Mouse (Mus musculus): ENCODE measurements around the gene Inka1.

Gene Inka1

DNA sequence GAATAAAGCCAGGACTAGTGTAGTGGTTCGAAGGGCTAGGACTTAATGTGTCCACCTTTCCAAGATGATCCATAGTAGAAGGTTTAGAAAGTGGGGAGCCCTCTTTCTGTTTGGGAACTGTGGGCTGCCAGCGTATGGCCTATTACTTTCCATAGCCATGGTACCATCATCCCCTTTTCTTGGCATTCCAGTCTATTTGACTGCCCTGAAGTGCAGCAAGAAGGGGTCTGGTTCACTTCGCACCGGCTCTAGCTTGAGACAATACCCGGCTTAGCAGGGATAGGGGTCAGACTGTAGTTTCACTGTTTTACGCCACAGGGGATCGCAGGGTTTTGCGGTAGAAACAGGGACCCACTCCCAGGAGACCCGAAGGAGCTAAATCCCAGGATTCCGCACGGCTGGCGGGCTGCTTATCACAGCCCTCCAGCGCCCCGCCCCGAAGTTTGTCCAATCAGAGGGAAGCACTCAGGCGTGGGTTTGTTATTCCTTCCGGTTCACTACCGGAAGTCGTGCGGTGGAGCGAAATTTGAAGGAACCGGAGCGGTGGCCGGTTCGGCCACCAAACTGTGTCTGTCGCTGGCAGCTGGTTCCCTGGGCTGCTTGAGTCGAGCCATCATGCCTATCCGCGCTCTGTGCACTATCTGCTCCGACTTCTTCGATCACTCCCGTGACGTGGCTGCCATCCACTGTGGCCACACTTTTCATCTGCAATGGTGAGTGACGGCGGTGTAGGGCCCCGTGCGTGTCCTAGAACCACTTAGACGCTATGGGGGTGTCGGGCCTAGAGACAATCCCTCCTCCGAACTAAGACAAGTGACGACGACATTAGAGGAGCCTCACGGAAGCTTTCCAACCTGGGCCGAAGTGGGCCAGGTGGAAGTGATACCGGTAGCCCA lies 35.0 kb downstream of the Inka1 start:
- peak; percentile 88 to 91 for DNase-seq

DNA sequence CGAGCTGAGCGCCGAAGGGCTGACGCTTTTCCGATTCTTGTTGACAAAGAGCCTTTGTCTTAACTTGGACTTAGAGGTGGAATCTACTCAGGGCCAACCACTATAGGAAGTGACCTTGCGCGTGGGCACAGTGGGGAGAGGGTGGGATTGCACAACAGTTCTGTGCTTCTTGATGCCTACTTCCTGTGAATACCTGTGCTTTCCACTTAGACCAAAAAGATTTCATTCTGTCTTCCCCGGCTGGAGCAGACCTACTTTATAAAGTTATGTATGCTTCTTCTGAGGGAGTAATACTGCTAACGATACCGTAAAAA lies 35.8 kb downstream of the Inka1 start, which contains the start of gene Traip:
Traip (plus strand) TSS at position 215 of the 314 bp plus-strand sequence.
- no peak for DNase-seq

GRCm38 (mm10) chr9:107949184-107949921 lies 36.3 kb downstream of the Inka1 start:
- DNase-seq, result no peak

- peak; percentile 31 to 51 for DNase-seq
Measured at GRCm38 (mm10) chr9:107947241-107948194, 38.2 kb downstream of the Inka1 start.

DNA sequence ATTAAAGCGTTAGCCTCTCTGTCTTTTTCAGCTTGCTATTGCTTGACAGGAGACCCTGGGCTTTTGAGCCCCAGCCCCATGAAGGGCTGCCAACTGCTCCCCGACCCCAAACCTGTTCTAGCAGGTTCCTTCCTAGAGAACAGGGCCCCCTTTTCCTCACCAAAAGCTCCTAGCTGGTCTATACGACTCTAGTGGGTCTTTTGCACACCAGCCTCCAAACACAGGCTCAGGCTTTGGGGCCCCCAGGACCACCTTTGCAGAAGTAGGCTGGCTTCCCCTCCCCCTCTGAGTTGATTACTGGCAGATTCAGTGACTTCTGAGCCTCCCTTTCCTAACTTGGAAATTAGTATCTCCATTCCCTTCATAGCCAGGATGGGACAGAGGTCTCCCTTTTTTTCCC lies 48.8 kb downstream of the Inka1 start:
- DNase-seq, result no peak

DNA sequence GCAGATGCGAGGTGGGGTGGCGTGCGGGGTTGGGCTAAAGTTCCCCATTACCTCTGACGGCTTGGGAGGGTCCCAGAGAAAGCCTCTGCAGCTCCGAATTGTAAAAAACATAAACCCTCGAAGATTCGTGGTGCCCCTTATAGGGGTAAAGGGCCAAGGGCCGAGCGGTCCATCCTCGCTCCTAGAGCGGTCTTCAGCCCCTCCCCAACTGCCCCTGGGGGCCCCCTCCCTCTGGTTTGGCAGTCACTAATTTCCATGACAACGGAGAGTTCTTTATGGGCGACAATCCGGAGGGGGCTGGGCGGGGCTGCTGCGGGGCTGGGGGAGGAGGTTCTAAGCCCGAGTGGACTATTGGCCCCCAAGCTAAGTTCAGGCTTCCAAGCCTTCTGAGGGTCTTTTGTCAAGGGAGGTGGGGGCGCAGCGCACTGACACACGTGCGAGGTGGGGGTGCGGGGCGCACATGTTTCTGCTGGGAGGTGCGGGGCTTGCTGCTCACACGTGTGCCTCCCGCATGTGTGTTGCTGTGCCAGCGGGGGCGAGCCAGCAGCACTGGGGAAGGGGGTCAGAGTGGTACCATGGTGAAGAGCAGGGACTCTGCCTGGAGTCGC lies 49.4 kb downstream of the Inka1 start:
- no peak for DNase-seq

- DNase-seq, result peak in 1 of 2 experiments; percentile 34
Measured at GRCm38 (mm10) chr9:107935790-107936214, 49.9 kb downstream of the Inka1 start.

DNA sequence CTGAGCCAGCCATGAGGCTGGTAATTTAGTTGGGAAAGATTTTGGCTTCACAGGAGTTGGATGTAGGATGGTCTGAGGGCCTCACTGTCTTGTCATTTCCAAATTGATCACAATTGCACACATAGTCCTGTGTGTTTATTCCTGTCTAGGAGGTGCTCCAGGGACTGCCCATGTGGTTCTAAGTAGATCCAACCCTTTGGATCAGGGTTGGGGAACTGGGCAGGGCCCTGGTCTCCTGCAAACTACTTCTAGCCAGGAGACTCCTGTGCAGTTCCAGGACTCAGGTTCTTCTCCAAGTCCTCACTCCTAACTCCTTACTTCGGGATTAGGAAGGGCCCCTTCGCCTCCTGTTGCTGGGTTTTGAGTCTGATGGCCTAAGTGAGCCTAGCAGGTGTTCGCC lies 50.3 kb downstream of the Inka1 start, which contains the start of gene Camkv:
Camkv (plus strand) TSS at position 301 of the 400 bp plus-strand sequence.
- DNase-seq, result no peak

Data from cerebellum, postnatal 36 days (tissue).